Mouse (Mus musculus): ENCODE data around the gene Tceal1.
"Not testable (repeated sequence)": the region's sequence is repeated elsewhere in the genome, so short reads cannot be mapped to it uniquely, and the experiment has no call there.

Tceal1 gene

GRCm38 (mm10) chrX:136707446-136708167, at the start of gene Tceal1:
TSS of gene Tceal1 (plus strand) at chrX:136707982.
- peak in 1 of 2 experiments; percentile 67 for DNase-seq (ENCODE audit: low spot score in 2 of 2)

- DNase-seq (ENCODE audit: low spot score in 2 of 2), result peak in 1 of 2 experiments; percentile 24
These were observed 41.5 kb upstream of the Tceal1 start for GRCm38 (mm10) chrX:136666281-136666706.

- DNase-seq (ENCODE audit: low spot score in 2 of 2), result peak in 1 of 2 experiments; percentile 6
These were observed 40.9 kb upstream of the Tceal1 start for GRCm38 (mm10) chrX:136666762-136667464.

GRCm38 (mm10) chrX:136668794-136669193, 39.0 kb upstream of the Tceal1 start:
- DNase-seq (ENCODE audit: low spot score in 2 of 2), result no peak

- DNase-seq (ENCODE audit: low spot score in 2 of 2), result no peak
These were observed 26.8 kb upstream of the Tceal1 start for GRCm38 (mm10) chrX:136680989-136681388.

GRCm38 (mm10) chrX:136691606-136692293, 16.0 kb upstream of the Tceal1 start:
- DNase-seq (ENCODE audit: low spot score in 2 of 2), result not testable (repeated sequence)

GRCm38 (mm10) chrX:136692294-136692675, 15.5 kb upstream of the Tceal1 start:
- DNase-seq (ENCODE audit: low spot score in 2 of 2), result no peak

GRCm38 (mm10) chrX:136693196-136693595, 14.6 kb upstream of the Tceal1 start:
- no peak for DNase-seq (ENCODE audit: low spot score in 2 of 2)

- peak; percentile 18 to 34 for DNase-seq (ENCODE audit: low spot score in 2 of 2)
These were observed 443 bp downstream of the Tceal1 start for GRCm38 (mm10) chrX:136708168-136708681.

GRCm38 (mm10) chrX:136708782-136709181, 1.0 kb downstream of the Tceal1 start:
- DNase-seq (ENCODE audit: low spot score in 2 of 2), result no peak

- not testable (repeated sequence) for DNase-seq (ENCODE audit: low spot score in 2 of 2)
These were observed 7.1 kb downstream of the Tceal1 start for GRCm38 (mm10) chrX:136714742-136715474.

GRCm38 (mm10) chrX:136732016-136732415, 24.2 kb downstream of the Tceal1 start:
- DNase-seq (ENCODE audit: low spot score in 2 of 2), result no peak

GRCm38 (mm10) chrX:136740087-136740790, 32.5 kb downstream of the Tceal1 start:
- DNase-seq (ENCODE audit: low spot score in 2 of 2), result no peak

- peak; percentile 96 to 99 for DNase-seq (ENCODE audit: low spot score in 2 of 2)
These were observed 33.2 kb downstream of the Tceal1 start for GRCm38 (mm10) chrX:136740791-136741650.

- DNase-seq (ENCODE audit: low spot score in 2 of 2), result peak; percentile 46 to 67
These were observed 33.9 kb downstream of the Tceal1 start for GRCm38 (mm10) chrX:136741651-136742201.

GRCm38 (mm10) chrX:136742241-136742640, 34.5 kb downstream of the Tceal1 start:
- DNase-seq (ENCODE audit: low spot score in 2 of 2), result no peak

GRCm38 (mm10) chrX:136742661-136743103, 34.9 kb downstream of the Tceal1 start:
- peak in 1 of 2 experiments; percentile 62 for DNase-seq (ENCODE audit: low spot score in 2 of 2)

GRCm38 (mm10) chrX:136743459-136743858, 35.7 kb downstream of the Tceal1 start, which contains the start of gene Morf4l2:
TSS of gene Morf4l2 (minus strand) at chrX:136743690.
- DNase-seq (ENCODE audit: low spot score in 2 of 2), result no peak

- no peak for DNase-seq (ENCODE audit: low spot score in 2 of 2)
These were observed 36.9 kb downstream of the Tceal1 start for GRCm38 (mm10) chrX:136744663-136745062.

All from left cerebral cortex, adult 9 months (tissue).